Mouse (Mus musculus) liver, embryonic 11.5 days (tissue): ENCODE measurements at regions not wholly inside any gene's neighbourhood (a gene's known extent, or its start where the extent isn't known, plus 50 kb on each side); places are given as distances from the start of the nearest gene placed in this dataset.
"Not testable (repeated sequence)": the region's sequence is repeated elsewhere in the genome, so short reads cannot be mapped to it uniquely, and the experiment has no call there.

Experiments used
- ATAC-seq: fragments of 200-750 bp; cut with Nextera tagmentation; replicated peaks from 2 replicates; pipeline ENCODE4 v1.8.0; 2017; ENCODE audit warnings: moderate number of reproducible peaks, mild to moderate bottlenecking, moderate TSS enrichment, moderate library complexity; ENCODE audit not compliant: low FRiP score
- DNase-seq: peaks from one replicate; pipeline ENCODE4 v3.0.0-alpha.2; 2017; ENCODE audit warnings: low spot score
- H3K27ac ChIP-seq: fragments of 300-500 bp; sonication (generic); 2 replicates; pipeline ENCODE4 v1.5.1; 2014; ENCODE audit warnings: mild to moderate bottlenecking, low read depth, low read length, control low read depth
- H3K27me3 ChIP-seq: fragments of 300-500 bp; sonication (generic); replicated peaks from 2 replicates; pipeline ENCODE4 v1.6.1; 2014; ENCODE audit warnings: low read length, mixed read lengths; ENCODE audit not compliant: control insufficient read depth, insufficient read depth
- H3K36me3 ChIP-seq: fragments of 300-500 bp; sonication (generic); 2 replicates; pipeline ENCODE4 v1.6.1; 2014; ENCODE audit warnings: mild to moderate bottlenecking, low read length, moderate library complexity, mixed read lengths; ENCODE audit not compliant: control insufficient read depth, insufficient read depth
- H3K4me1 ChIP-seq: fragments of 300-500 bp; sonication (generic); replicated peaks from 2 replicates; pipeline ENCODE4 v1.6.1; 2014; ENCODE audit warnings: low read length, mixed read lengths; ENCODE audit not compliant: control insufficient read depth, insufficient read depth
- H3K4me2 ChIP-seq: fragments of 300-500 bp; sonication (generic); 2 replicates; pipeline ENCODE4 v1.6.1; 2014; ENCODE audit warnings: mild to moderate bottlenecking, control low read depth, moderate library complexity
- H3K4me3 ChIP-seq: fragments of 300-500 bp; sonication (generic); 2 replicates; pipeline ENCODE4 v1.5.1; 2014; ENCODE audit warnings: low read depth, low read length, control low read depth
- H3K9ac ChIP-seq: fragments of 300-500 bp; sonication (generic); 2 replicates; pipeline ENCODE4 v1.6.1; 2014; ENCODE audit warnings: low read depth, low read length, control low read depth
- H3K9me3 ChIP-seq: fragments of 300-500 bp; sonication (generic); 2 replicates; pipeline ENCODE4 v1.6.1; 2016; ENCODE audit warnings: low read length, inconsistent platforms, mixed read lengths; ENCODE audit not compliant: control insufficient read depth
- WGBS: fragments of 180-500 bp; shearing (Covaris S2); extraction: QIAGEN DNeasy Blood & Tissue Kit; methylation state at CpG from one replicate; pipeline ENCODE4 v1.1.7; 2014; 5-methylcytosine and 5-hydroxymethylcytosine counted together

GRCm38 (mm10) chr6:117755682-117756081 lies 85.3 kb upstream of the Zfp637 start:
- not testable (repeated sequence) for H3K9ac ChIP-seq, H3K9me3 ChIP-seq, H3K4me2 ChIP-seq, H3K4me3 ChIP-seq, H3K27ac ChIP-seq, H3K4me1 ChIP-seq, H3K27me3 ChIP-seq, H3K36me3 ChIP-seq, ATAC-seq, DNase-seq
- 54% methylated on average over 2 of the region's 2 CpGs for WGBS

- Histone ChIP-seq H3K27ac (no peak overlapping the region), H3K4me2 (no peak overlapping the region), H3K36me3 (no peaks in the 10 kb centered on the region), H3K4me1 (no peaks in the 10 kb centered on the region), H3K9ac (no peak overlapping the region), H3K4me3 (no peak overlapping the region), H3K27me3 (no peaks in the 10 kb centered on the region), H3K9me3 (no peaks in the 10 kb centered on the region)
- DNase-seq, result no peak
- no peak for ATAC-seq
- 55% methylated on average over 9 of the region's 9 CpGs for WGBS
These were observed 84.8 kb upstream of the Zfp637 start for GRCm38 (mm10) chr6:117756176-117756575.

GRCm38 (mm10) chr6:117758516-117758915 lies 82.5 kb upstream of the Zfp637 start:
- not testable (repeated sequence) for H3K9ac ChIP-seq, H3K27me3 ChIP-seq, ATAC-seq, H3K4me1 ChIP-seq, H3K36me3 ChIP-seq, H3K27ac ChIP-seq, H3K9me3 ChIP-seq, DNase-seq, H3K4me3 ChIP-seq, H3K4me2 ChIP-seq
- WGBS, result 19% methylated on average over 6 of the region's 6 CpGs

- Histone ChIP-seq H3K4me3 (no peak overlapping the region), H3K9me3 (no peaks in the 10 kb centered on the region)
These were observed 69.5 kb upstream of the Zfp637 start for GRCm38 (mm10) chr6:117771506-117771905.

GRCm38 (mm10) chr6:117772396-117772795 lies 68.6 kb upstream of the Zfp637 start:
- H3K27ac ChIP-seq, result no peak overlapping the region
- H3K4me1 ChIP-seq, result no peaks in the 10 kb centered on the region
- no peak overlapping the region for H3K4me2 ChIP-seq
- no peak overlapping the region for H3K9ac ChIP-seq
- ATAC-seq (no peak), DNase-seq (no peak)
- no peak overlapping the region for H3K4me3 ChIP-seq
- H3K27me3 ChIP-seq, result no peaks in the 10 kb centered on the region
- no peaks in the 10 kb centered on the region for H3K36me3 ChIP-seq
- H3K9me3 ChIP-seq, result no peaks in the 10 kb centered on the region

More at GRCm38 (mm10) chr6:117771506-117771905, 69.5 kb upstream of the Zfp637 start:
- no peak for DNase-seq
- 68% methylated on average over 7 of the region's 7 CpGs for WGBS
- H3K36me3 ChIP-seq, result no peaks in the 10 kb centered on the region
- no peaks in the 10 kb centered on the region for H3K27me3 ChIP-seq
- H3K4me2 ChIP-seq, result no peak overlapping the region
- H3K27ac ChIP-seq, result no peak overlapping the region
- no peak for ATAC-seq
- H3K9ac ChIP-seq, result no peak overlapping the region
- H3K4me1 ChIP-seq, result no peaks in the 10 kb centered on the region

GRCm38 (mm10) chr6:117775304-117776050 lies 65.5 kb upstream of the Zfp637 start:
- no peaks in the 10 kb centered on the region for H3K4me1 ChIP-seq
- H3K4me2 ChIP-seq, result no peak overlapping the region
- ATAC-seq (no peak), DNase-seq (no peak)
- H3K27ac ChIP-seq, result no peak overlapping the region
- H3K9me3 ChIP-seq, result no peaks in the 10 kb centered on the region
- no peak overlapping the region for H3K9ac ChIP-seq
- no peak overlapping the region for H3K4me3 ChIP-seq
- no peaks in the 10 kb centered on the region for H3K27me3 ChIP-seq
- WGBS, result 65% methylated on average over 11 of the region's 11 CpGs
- no peaks in the 10 kb centered on the region for H3K36me3 ChIP-seq

- 72% methylated on average over 2 of the region's 2 CpGs for WGBS
- Histone ChIP-seq H3K4me2 (no peak overlapping the region), H3K27me3 (no peaks in the 10 kb centered on the region), H3K4me3 (no peak overlapping the region), H3K4me1 (no peaks in the 10 kb centered on the region), H3K27ac (no peak overlapping the region), H3K9me3 (no peaks in the 10 kb centered on the region), H3K9ac (no peak overlapping the region), H3K36me3 (no peaks in the 10 kb centered on the region)
- ATAC-seq, result no peak
- DNase-seq, result no peak
These were observed 63.0 kb upstream of the Zfp637 start for GRCm38 (mm10) chr6:117778027-117778426.

- no peak for DNase-seq
- H3K9ac ChIP-seq, result no peak overlapping the region
- no peaks in the 10 kb centered on the region for H3K36me3 ChIP-seq
- no peaks in the 10 kb centered on the region for H3K27me3 ChIP-seq
- H3K4me1 ChIP-seq, result no peaks in the 10 kb centered on the region
- WGBS, result 75% methylated on average over 8 of the region's 8 CpGs
- no peak overlapping the region for H3K4me2 ChIP-seq
- no peak overlapping the region for H3K4me3 ChIP-seq
- H3K27ac ChIP-seq, result no peak overlapping the region
- H3K9me3 ChIP-seq, result no peaks in the 10 kb centered on the region
- ATAC-seq, result no peak
These were observed 62.5 kb upstream of the Zfp637 start for GRCm38 (mm10) chr6:117778481-117778880.

GRCm38 (mm10) chr6:117779020-117779419 lies 62.0 kb upstream of the Zfp637 start:
- H3K9ac ChIP-seq, result no peak overlapping the region
- ATAC-seq (no peak), DNase-seq (no peak)
- 70% methylated on average over 7 of the region's 7 CpGs for WGBS
- H3K4me3 ChIP-seq, result no peak overlapping the region
- no peak overlapping the region for H3K4me2 ChIP-seq
- no peaks in the 10 kb centered on the region for H3K36me3 ChIP-seq
- H3K9me3 ChIP-seq, result no peaks in the 10 kb centered on the region
- H3K4me1 ChIP-seq, result no peaks in the 10 kb centered on the region
- H3K27ac ChIP-seq, result no peak overlapping the region
- no peaks in the 10 kb centered on the region for H3K27me3 ChIP-seq
